Mouse (Mus musculus): ENCODE measurements at regions not wholly inside any gene's neighbourhood (a gene's known extent, or its start where the extent isn't known, plus 50 kb on each side); places are given as distances from the start of the nearest gene placed in this dataset.

DNA sequence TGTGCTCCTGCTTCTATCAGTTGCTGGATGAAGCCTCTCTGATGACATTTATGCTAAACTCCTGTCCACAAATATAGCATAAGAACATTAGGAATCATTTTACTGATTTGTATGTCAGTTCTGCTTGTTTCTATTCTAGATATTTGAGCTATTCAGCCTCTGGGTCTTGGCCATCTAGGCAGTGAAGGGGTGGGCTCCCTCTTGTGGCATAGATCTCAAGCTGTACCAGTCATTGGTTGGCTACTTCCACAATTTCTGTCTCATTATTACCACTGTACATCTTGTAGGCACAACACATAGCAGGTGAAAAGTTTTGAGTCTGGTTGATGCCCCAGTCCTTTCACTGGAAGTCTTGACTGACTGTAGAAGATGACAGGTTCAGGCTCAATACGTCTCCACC lies 957.9 kb downstream of the Rab28 start:
- TF ChIP-seq POLR2A (IDR thresholded peaks at IDR 0.05; ENCODE audit: extremely low read depth, insufficient read depth, low read length) (no peak), CTCF (IDR thresholded peaks at IDR 0.05; ENCODE audit: low read depth, low read length) (no peak)

All from liver, adult 2 months (tissue).